Mouse (Mus musculus): ENCODE data around the gene Olfr851. TPM values are rescaled to one million over a fixed set of nuclear protein-coding genes. Genes with fewer than 3 reads are reported as not detected.

The Olfr851 gene
- polyA plus RNA-seq (2014; fragmentation: Nextera tagmentation; extraction: Ambion mirVana): not detected in 2 replicates

GRCm38 (mm10) chr9:19492995-19493394 is at the start of gene Olfr851:
Olfr851 (plus strand) TSS chr9:19493295.
- Histone ChIP-seq H3K4me3 (ENCODE audit: low read depth, low read length) (no peak within 1 kb of the TSS), H3K27me3 (replicated peaks; ENCODE audit: control insufficient read depth, insufficient read depth, low read length) (no peaks in the 10 kb centered on the region), H3K36me3 (ENCODE audit: control insufficient read depth, insufficient read depth, low read length) (no peaks in the 10 kb centered on the region), H3K9me3 (ENCODE audit: control insufficient read depth, low read length) (peaks cover 4% of the 10 kb centered on the region; the same call in 1 of the 2 replicates), H3K9ac (ENCODE audit: low read depth, low read length) (no peak within 1 kb of the TSS), H3K4me1 (ENCODE audit: control insufficient read depth, insufficient read depth, low read length) (no peaks in the 10 kb centered on the region), H3K4me2 (ENCODE audit: low read depth, low read length) (no peak within 1 kb of the TSS), H3K27ac (replicated peaks; ENCODE audit: low read depth, low read length) (no peak within 1 kb of the TSS)
- no peak for ATAC-seq (ENCODE audit: low read depth)
- DNase-seq (ENCODE audit: low spot score): no peak

GRCm38 (mm10) chr9:19478148-19478547 is 14.9 kb upstream of the Olfr851 start, which contains the start of gene Olfr850:
Olfr850 (minus strand) TSS chr9:19478248.
- no peaks in the 10 kb centered on the region for H3K36me3 ChIP-seq (ENCODE audit: control insufficient read depth, insufficient read depth, low read length)
- H3K9me3 ChIP-seq (ENCODE audit: control insufficient read depth, low read length): 0 out of 2 replicates have a peak, but pooled peaks cover 6% of the 10 kb centered on the region
- ATAC-seq (ENCODE audit: low read depth): no peak
- no peaks in the 10 kb centered on the region for H3K4me1 ChIP-seq (ENCODE audit: control insufficient read depth, insufficient read depth, low read length)
- no peaks in the 10 kb centered on the region for H3K27me3 ChIP-seq (replicated peaks; ENCODE audit: control insufficient read depth, insufficient read depth, low read length)
- no peak within 1 kb of the TSS for H3K9ac ChIP-seq (ENCODE audit: low read depth, low read length)
- no peak within 1 kb of the TSS for H3K4me2 ChIP-seq (ENCODE audit: low read depth, low read length)
- no peak within 1 kb of the TSS for H3K4me3 ChIP-seq (ENCODE audit: low read depth, low read length)
- no peak for DNase-seq (ENCODE audit: low spot score)
- no peak within 1 kb of the TSS for H3K27ac ChIP-seq (replicated peaks; ENCODE audit: low read depth, low read length)

- no peaks in the 10 kb centered on the region for H3K36me3 ChIP-seq (ENCODE audit: control insufficient read depth, insufficient read depth, low read length)
- 0 out of 2 replicates have a peak, but pooled peaks cover 3% of the 10 kb centered on the region for H3K9me3 ChIP-seq (ENCODE audit: control insufficient read depth, low read length)
- no peak within 1 kb of the TSS for H3K9ac ChIP-seq (ENCODE audit: low read depth, low read length)
- no peaks in the 10 kb centered on the region for H3K4me1 ChIP-seq (ENCODE audit: control insufficient read depth, insufficient read depth, low read length)
- DNase-seq (ENCODE audit: low spot score) (no peak), ATAC-seq (ENCODE audit: low read depth) (no peak)
- no peak within 1 kb of the TSS for H3K4me3 ChIP-seq (ENCODE audit: low read depth, low read length)
- 68% methylated on average over 1 of the region's 1 CpGs for WGBS
- H3K4me2 ChIP-seq (ENCODE audit: low read depth, low read length): no peak within 1 kb of the TSS
- no peak within 1 kb of the TSS for H3K27ac ChIP-seq (replicated peaks; ENCODE audit: low read depth, low read length)
- no peaks in the 10 kb centered on the region for H3K27me3 ChIP-seq (replicated peaks; ENCODE audit: control insufficient read depth, insufficient read depth, low read length)
Observed at GRCm38 (mm10) chr9:19540976-19541375, 47.9 kb downstream of the Olfr851 start, which contains the start of gene Olfr853. Olfr853 (minus strand) TSS chr9:19541076.

Other genes starting within 250 kb of the Olfr851 start
- gene Olfr843, start 241.3 kb upstream of the Olfr851 start, polyA plus RNA-seq (2014; fragmentation: Nextera tagmentation; extraction: Ambion mirVana): 0.04 TPM in 1 of 2 replicates, not detected in the other
- gene Olfr844, start 176.9 kb upstream of the Olfr851 start, polyA plus RNA-seq (2014; fragmentation: Nextera tagmentation; extraction: Ambion mirVana): not detected in 2 replicates
- not detected in 2 replicates for gene Olfr845, start 156.8 kb upstream of the Olfr851 start, polyA plus RNA-seq (2014; fragmentation: Nextera tagmentation; extraction: Ambion mirVana)
- gene Olfr846, start 129.3 kb upstream of the Olfr851 start, polyA plus RNA-seq (2014; fragmentation: Nextera tagmentation; extraction: Ambion mirVana): not detected in 2 replicates
- not detected in 2 replicates for gene Olfr847, start 114.6 kb upstream of the Olfr851 start, polyA plus RNA-seq (2014; fragmentation: Nextera tagmentation; extraction: Ambion mirVana)
- 0.05 TPM in 1 of 2 replicates, not detected in the other for gene Olfr849, start 53.0 kb upstream of the Olfr851 start, polyA plus RNA-seq (2014; fragmentation: Nextera tagmentation; extraction: Ambion mirVana)
- not detected in 2 replicates for gene Olfr850, start 15.0 kb upstream of the Olfr851 start, polyA plus RNA-seq (2014; fragmentation: Nextera tagmentation; extraction: Ambion mirVana)
- not detected in 2 replicates for gene Olfr853, start 47.8 kb downstream of the Olfr851 start, polyA plus RNA-seq (2014; fragmentation: Nextera tagmentation; extraction: Ambion mirVana)
- not detected in 2 replicates for gene Olfr854, start 74.1 kb downstream of the Olfr851 start, polyA plus RNA-seq (2014; fragmentation: Nextera tagmentation; extraction: Ambion mirVana)
- not detected in 2 replicates for gene Olfr855, start 89.3 kb downstream of the Olfr851 start, polyA plus RNA-seq (2014; fragmentation: Nextera tagmentation; extraction: Ambion mirVana)
- 19.2 and 22.1 TPM in 2 replicates for gene Zfp317, start 128.8 kb downstream of the Olfr851 start, polyA plus RNA-seq (2014; fragmentation: Nextera tagmentation; extraction: Ambion mirVana)
- 0.40 TPM in 1 of 2 replicates, not detected in the other for gene Olfr857, start 216.1 kb downstream of the Olfr851 start, polyA plus RNA-seq (2014; fragmentation: Nextera tagmentation; extraction: Ambion mirVana)

All from embryonic facial prominence, embryonic 14.5 days (tissue).